Mouse (Mus musculus): ENCODE measurements at regions not wholly inside any gene's neighbourhood (a gene's known extent, or its start where the extent isn't known, plus 50 kb on each side); places are given as distances from the start of the nearest gene placed in this dataset.

DNA sequence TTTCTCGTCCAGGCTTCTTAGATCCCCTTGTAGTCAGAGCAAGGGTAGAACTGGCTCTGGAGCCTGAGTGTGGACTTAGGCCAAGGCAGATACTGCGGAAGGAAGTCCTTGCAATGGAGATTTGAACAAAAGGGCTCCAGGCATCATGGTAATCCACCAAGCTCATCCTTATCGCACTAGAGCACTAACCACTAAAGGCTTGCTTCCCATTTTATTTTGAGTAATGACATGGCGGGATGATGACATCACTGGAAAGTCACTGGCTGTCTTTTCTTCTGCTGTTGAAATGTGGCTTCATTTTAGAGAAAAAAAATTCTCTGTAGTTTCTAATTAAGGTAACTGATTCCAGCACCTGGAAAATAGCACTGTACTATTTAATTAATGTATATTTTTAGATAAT, 137.4 kb upstream of the Cnr1 start:
- TF ChIP-seq CTCF (IDR thresholded peaks at IDR 0.05; ENCODE audit: low read depth): no peak
- TF ChIP-seq EP300 (IDR thresholded peaks at IDR 0.05; ENCODE audit: low read depth): no peak
